Mouse (Mus musculus) forebrain, embryonic 12.5 days (tissue): ENCODE measurements around the gene Gm17521. TPM values are rescaled to one million over a fixed set of nuclear protein-coding genes. Genes with fewer than 3 reads are reported as not detected.
"Not testable (repeated sequence)": the region's sequence is repeated elsewhere in the genome, so short reads cannot be mapped to it uniquely, and the experiment has no call there.

Experiments used
- ATAC-seq: fragments of 200-750 bp; cut with Nextera tagmentation; 2 replicates; pipeline ENCODE4 v1.8.0; 2017; ENCODE audit warnings: moderate TSS enrichment; ENCODE audit not compliant: low FRiP score
- H3K27ac ChIP-seq: fragments of 300-500 bp; sonication (generic); 2 replicates; pipeline ENCODE4 v1.5.1; 2016; ENCODE audit warnings: mild to moderate bottlenecking
- H3K27me3 ChIP-seq: fragments of 300-500 bp; sonication (generic); 2 replicates; pipeline ENCODE4 v1.6.1; 2016; ENCODE audit warnings: mild to moderate bottlenecking
- H3K36me3 ChIP-seq: fragments of 300-500 bp; sonication (generic); replicated peaks from 2 replicates; pipeline ENCODE4 v1.6.1; 2016; ENCODE audit warnings: mild to moderate bottlenecking
- H3K4me1 ChIP-seq: fragments of 300-500 bp; sonication (generic); 2 replicates; pipeline ENCODE4 v1.6.1; 2016
- H3K4me2 ChIP-seq: fragments of 300-500 bp; sonication (generic); 2 replicates; pipeline ENCODE4 v1.6.1; 2016; ENCODE audit warnings: mild to moderate bottlenecking, moderate library complexity
- H3K4me3 ChIP-seq: fragments of 300-500 bp; sonication (generic); replicated peaks from 2 replicates; pipeline ENCODE4 v1.5.1; 2016; ENCODE audit warnings: mild to moderate bottlenecking
- H3K9ac ChIP-seq: fragments of 300-500 bp; sonication (generic); 2 replicates; pipeline ENCODE4 v1.6.1; 2016; ENCODE audit warnings: mild to moderate bottlenecking
- H3K9me3 ChIP-seq: fragments of 300-500 bp; sonication (generic); 2 replicates; pipeline ENCODE4 v1.6.1; 2016
- WGBS: fragments of 180-500 bp; shearing (Covaris S2); methylation state at CpG from one replicate; pipeline ENCODE4 v1.1.7; 2016; 5-methylcytosine and 5-hydroxymethylcytosine counted together
- polyA plus RNA-seq: library from polyadenylated mRNA; unstranded; fragments of >200 nt; fragmentation: Nextera tagmentation; extraction: Ambion mirVana; gene quantifications from 2 replicates; pipeline ENCODE4 v1.2.1, GENCODE M21; 2016

Gm17521 gene
- not detected in 2 replicates for polyA plus RNA-seq

- not testable (repeated sequence) for H3K9me3 ChIP-seq, H3K4me3 ChIP-seq, ATAC-seq, H3K4me1 ChIP-seq, H3K27me3 ChIP-seq, H3K4me2 ChIP-seq, H3K36me3 ChIP-seq, H3K27ac ChIP-seq, H3K9ac ChIP-seq
- WGBS = 100% methylated on average over 1 of the region's 1 CpGs
Observed at GRCm38 (mm10) chrX:123029569-123029968, at the start of gene Gm17521. Gm17521 (minus strand) TSS chrX:123029669.

DNA sequence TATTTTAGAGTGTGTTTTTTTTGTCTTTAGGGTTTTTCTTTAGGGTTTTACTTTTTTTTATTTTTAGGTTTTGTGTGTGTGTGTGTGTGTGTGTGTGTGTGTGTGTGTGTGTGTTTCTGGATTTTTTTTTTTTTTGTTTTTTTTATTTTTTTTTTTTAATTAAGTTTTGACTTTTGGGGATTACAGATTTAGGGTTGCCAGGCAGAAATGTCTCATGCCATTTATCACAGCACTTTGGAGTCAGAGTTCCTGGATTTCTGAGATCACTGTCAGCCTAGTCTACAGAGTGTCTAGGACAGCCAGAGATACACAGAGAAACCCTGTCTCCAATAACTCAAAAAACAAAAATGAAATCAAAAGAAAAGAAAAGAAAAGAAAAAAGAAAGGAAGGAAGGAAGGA, 14.5 kb upstream of the Gm17521 start:
- Histone ChIP-seq H3K4me2 (no peak overlapping the region), H3K36me3 (no peaks in the 10 kb centered on the region), H3K9me3 (no peaks in the 10 kb centered on the region), H3K27ac (no peak overlapping the region), H3K9ac (no peak overlapping the region), H3K4me1 (no peaks in the 10 kb centered on the region), H3K4me3 (no peak overlapping the region), H3K27me3 (no peaks in the 10 kb centered on the region)
- no peak for ATAC-seq

- WGBS = 71% methylated on average over 4 of the region's 4 CpGs
- H3K36me3 ChIP-seq = no peaks in the 10 kb centered on the region
- no peaks in the 10 kb centered on the region for H3K27me3 ChIP-seq
- ATAC-seq = no peak
- H3K9ac ChIP-seq = no peak overlapping the region
- no peaks in the 10 kb centered on the region for H3K4me1 ChIP-seq
- no peak overlapping the region for H3K4me2 ChIP-seq
- H3K4me3 ChIP-seq = no peak overlapping the region
- H3K27ac ChIP-seq = no peak overlapping the region
- H3K9me3 ChIP-seq = no peaks in the 10 kb centered on the region
Observed at GRCm38 (mm10) chrX:123043516-123043915, 14.0 kb upstream of the Gm17521 start.

Other genes with a start within 250 kb of the Gm17521 start
- gene Cldn34c1, start 73.8 kb upstream of the Gm17521 start, polyA plus RNA-seq = 30.6 and 31.7 TPM in 2 replicates
- gene Srsx, start 192.8 kb upstream of the Gm17521 start, polyA plus RNA-seq = not detected in 2 replicates
- not detected in 2 replicates for gene Gm17577, start 217.2 kb upstream of the Gm17521 start, polyA plus RNA-seq